Mouse (Mus musculus) forebrain, embryonic 11.5 days (tissue): Measurements from ENCODE around the gene Tbc1d1. TPM values are rescaled to one million over a fixed set of nuclear protein-coding genes. Genes with fewer than 3 reads are reported as not detected.

Source experiments
- ATAC-seq: fragments of 200-750 bp; cut with Nextera tagmentation; replicated peaks from 2 replicates; pipeline ENCODE4 v1.8.0; 2017; ENCODE audit warnings: moderate TSS enrichment; ENCODE audit not compliant: low FRiP score
- DNase-seq: peaks from one replicate; pipeline ENCODE4 v3.0.0-alpha.2; 2017; ENCODE audit warnings: low spot score
- H3K27ac ChIP-seq: fragments of 300-500 bp; sonication (generic); 2 replicates; pipeline ENCODE4 v1.5.1; 2014; ENCODE audit warnings: low read depth, low read length
- H3K27me3 ChIP-seq: fragments of 300-500 bp; sonication (generic); 2 replicates; pipeline ENCODE4 v1.6.1; 2014; ENCODE audit warnings: mild to moderate bottlenecking, low read length, mixed read lengths; ENCODE audit not compliant: control insufficient read depth, insufficient read depth
- H3K36me3 ChIP-seq: fragments of 300-500 bp; sonication (generic); 2 replicates; pipeline ENCODE4 v1.6.1; 2014; ENCODE audit warnings: mild to moderate bottlenecking, low read length, moderate library complexity, mixed read lengths; ENCODE audit not compliant: control insufficient read depth, insufficient read depth
- H3K4me1 ChIP-seq: fragments of 300-500 bp; sonication (generic); replicated peaks from 2 replicates; pipeline ENCODE4 v1.6.1; 2014; ENCODE audit warnings: low read length, mixed read lengths; ENCODE audit not compliant: control insufficient read depth, insufficient read depth
- H3K4me2 ChIP-seq: fragments of 300-500 bp; sonication (generic); 2 replicates; pipeline ENCODE4 v1.6.1; 2014; ENCODE audit warnings: low read depth, mild to moderate bottlenecking, low read length, moderate library complexity, mixed read lengths; ENCODE audit not compliant: severe bottlenecking
- H3K4me3 ChIP-seq: fragments of 300-500 bp; sonication (generic); 2 replicates; pipeline ENCODE4 v1.5.1; 2014; ENCODE audit warnings: low read depth, low read length
- H3K9ac ChIP-seq: fragments of 300-500 bp; sonication (generic); 2 replicates; pipeline ENCODE4 v1.6.1; 2014; ENCODE audit warnings: low read length
- H3K9me3 ChIP-seq: fragments of 300-500 bp; sonication (generic); 2 replicates; pipeline ENCODE4 v1.6.1; 2016; ENCODE audit warnings: low read length, mixed read lengths; ENCODE audit not compliant: control insufficient read depth
- WGBS: fragments of 180-500 bp; shearing (Covaris S2); extraction: QIAGEN DNeasy Blood & Tissue Kit; methylation state at CpG from one replicate; pipeline ENCODE4 v1.1.7; 2014; 5-methylcytosine and 5-hydroxymethylcytosine counted together
- polyA plus RNA-seq: library from polyadenylated mRNA; unstranded; fragments of >200 nt; fragmentation: Nextera tagmentation; extraction: Ambion mirVana; gene quantifications from 2 replicates; pipeline ENCODE4 v1.2.1, GENCODE M21; 2014

Gene Tbc1d1
- polyA plus RNA-seq, 1 experiment from 2014 or later = 27.9 TPM

DNA sequence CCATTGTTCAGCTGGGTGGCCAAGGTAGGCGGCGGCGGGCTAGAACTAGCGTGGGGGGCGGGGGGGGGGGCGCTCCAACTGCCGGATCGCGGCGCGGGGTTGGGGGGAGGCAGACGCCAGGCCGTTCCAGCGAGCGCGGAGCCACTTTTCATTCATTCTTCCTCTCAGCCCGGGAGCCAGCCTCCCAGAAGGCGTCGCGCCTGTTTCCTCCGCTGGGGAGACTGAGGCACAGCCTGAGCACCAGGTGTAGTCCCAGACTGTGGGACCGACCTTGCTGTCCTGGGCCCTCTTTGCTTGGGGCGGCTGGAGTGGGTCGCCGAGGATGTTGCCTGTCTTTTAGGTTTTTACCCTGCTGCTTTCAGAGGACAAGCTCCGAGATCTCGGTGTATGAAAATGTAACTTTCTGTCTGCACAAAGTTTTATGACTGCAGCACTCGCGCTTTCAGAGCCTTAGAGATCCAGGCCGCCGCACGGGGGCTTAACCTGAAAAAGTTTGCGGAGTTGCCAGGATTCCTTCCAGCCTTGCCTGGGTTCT lies 74.5 kb downstream of the Tbc1d1 start:
- peak overlapping the region; percentile 60 for H3K4me3 ChIP-seq
- H3K27ac ChIP-seq = no peak overlapping the region
- H3K9me3 ChIP-seq = no peaks in the 10 kb centered on the region
- ATAC-seq (peak; percentile 69), DNase-seq (no peak)
- H3K9ac ChIP-seq = peak overlapping the region; percentile 76
- no peaks in the 10 kb centered on the region for H3K27me3 ChIP-seq
- WGBS = 1% methylated on average over 27 of the region's 33 CpGs
- H3K36me3 ChIP-seq = no peaks in the 10 kb centered on the region
- H3K4me1 ChIP-seq = peaks cover 3% of the 10 kb centered on the region; the same call in 1 of the 2 replicates
- H3K4me2 ChIP-seq = peak overlapping the region; percentile 66

DNA sequence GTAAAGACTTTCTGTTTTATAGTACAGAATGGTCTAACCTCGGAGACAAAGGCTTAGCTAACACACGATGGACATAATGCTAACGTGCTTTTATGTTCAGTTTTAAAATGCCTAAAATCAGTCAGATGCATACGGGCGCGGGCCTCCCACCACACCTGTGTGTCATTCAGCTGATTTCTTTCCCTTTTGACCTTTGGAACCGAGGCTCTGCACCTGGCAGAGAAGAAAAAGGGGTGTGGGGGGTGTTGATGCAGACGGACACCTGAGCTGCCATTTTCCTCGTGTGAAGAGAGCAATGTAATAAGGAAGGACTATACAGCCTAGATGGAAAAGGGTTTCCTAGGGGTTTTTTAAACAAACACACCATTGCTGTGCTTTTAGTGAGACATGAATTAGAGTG lies 76.8 kb downstream of the Tbc1d1 start:
- Histone ChIP-seq H3K9ac (no peak overlapping the region), H3K36me3 (no peaks in the 10 kb centered on the region), H3K4me2 (no peak overlapping the region), H3K27me3 (no peaks in the 10 kb centered on the region), H3K4me3 (no peak overlapping the region), H3K4me1 (peaks cover 3% of the 10 kb centered on the region; the same call in 1 of the 2 replicates), H3K9me3 (no peaks in the 10 kb centered on the region), H3K27ac (no peak overlapping the region)
- ATAC-seq (no peak), DNase-seq (no peak)
- 88% methylated on average over 9 of the region's 9 CpGs for WGBS

DNA sequence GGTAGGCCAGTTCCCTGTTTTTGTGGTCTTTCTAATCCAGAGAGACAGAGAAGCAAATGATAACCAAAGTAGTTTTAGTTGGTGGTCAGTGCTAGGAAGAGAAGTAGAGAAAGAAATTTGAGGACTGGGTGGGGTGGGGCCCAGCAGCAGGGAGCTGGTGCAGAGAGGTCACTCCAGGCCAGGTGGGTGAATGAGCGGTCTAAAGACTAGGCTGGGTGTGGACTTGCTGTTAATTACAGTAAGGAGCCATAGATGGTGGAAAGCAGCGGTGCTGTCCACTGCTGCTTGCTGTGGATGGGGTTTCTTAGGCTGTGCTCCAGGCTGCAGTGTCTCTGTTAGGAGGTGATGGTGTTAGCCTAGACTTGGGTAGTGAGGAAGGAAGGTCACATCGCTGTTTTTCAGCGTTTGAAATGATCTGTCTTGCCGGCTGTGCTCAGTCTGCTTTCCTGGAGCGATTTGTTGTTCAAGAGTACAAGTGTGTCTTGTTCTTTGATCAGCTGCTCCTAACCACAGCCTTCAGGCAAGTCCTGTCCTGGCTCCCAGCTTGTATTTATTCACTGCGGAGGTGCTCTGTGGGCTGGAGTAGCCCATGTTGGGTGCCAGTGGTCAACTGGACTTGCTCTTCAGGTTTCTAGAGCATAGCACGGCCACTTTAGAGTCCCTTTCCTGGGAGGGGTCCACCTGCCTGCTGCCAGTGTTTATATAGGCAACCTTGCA lies 78.3 kb downstream of the Tbc1d1 start:
- Histone ChIP-seq H3K9me3 (no peaks in the 10 kb centered on the region), H3K4me1 (peaks cover 3% of the 10 kb centered on the region; the same call in 1 of the 2 replicates), H3K27ac (no peak overlapping the region), H3K4me2 (no peak overlapping the region), H3K9ac (no peak overlapping the region), H3K4me3 (no peak overlapping the region), H3K36me3 (no peaks in the 10 kb centered on the region), H3K27me3 (no peaks in the 10 kb centered on the region)
- ATAC-seq (no peak), DNase-seq (peak; percentile 46)
- whole genome bisulfite sequencing = 86% methylated on average over 8 of the region's 8 CpGs

DNA sequence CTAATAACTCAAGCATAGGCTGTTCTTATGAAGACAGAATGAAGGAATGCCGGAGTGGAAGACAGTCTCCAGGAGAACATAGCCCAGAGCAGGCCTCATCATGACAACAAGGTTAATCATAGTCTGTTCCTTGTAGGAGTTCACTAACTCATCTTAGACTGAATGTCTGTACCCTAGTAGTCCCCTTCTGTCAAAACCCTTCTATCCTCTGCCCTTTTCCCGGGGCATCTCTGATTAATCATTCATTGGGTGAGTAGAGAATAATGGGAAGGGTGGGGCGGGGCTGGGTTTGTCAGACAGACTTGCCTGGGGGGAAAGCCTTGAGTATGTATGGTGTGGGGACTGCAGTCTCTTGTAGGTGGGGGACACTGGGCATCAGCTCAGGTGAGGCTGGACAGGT lies 79.1 kb downstream of the Tbc1d1 start:
- H3K27me3 ChIP-seq = no peaks in the 10 kb centered on the region
- no peak for ATAC-seq
- no peaks in the 10 kb centered on the region for H3K4me1 ChIP-seq
- DNase-seq = no peak
- no peaks in the 10 kb centered on the region for H3K36me3 ChIP-seq
- H3K27ac ChIP-seq = no peak overlapping the region
- no peak overlapping the region for H3K9ac ChIP-seq
- WGBS = 75% methylated on average over 3 of the region's 3 CpGs
- no peak overlapping the region for H3K4me2 ChIP-seq
- H3K9me3 ChIP-seq = no peaks in the 10 kb centered on the region
- no peak overlapping the region for H3K4me3 ChIP-seq

DNA sequence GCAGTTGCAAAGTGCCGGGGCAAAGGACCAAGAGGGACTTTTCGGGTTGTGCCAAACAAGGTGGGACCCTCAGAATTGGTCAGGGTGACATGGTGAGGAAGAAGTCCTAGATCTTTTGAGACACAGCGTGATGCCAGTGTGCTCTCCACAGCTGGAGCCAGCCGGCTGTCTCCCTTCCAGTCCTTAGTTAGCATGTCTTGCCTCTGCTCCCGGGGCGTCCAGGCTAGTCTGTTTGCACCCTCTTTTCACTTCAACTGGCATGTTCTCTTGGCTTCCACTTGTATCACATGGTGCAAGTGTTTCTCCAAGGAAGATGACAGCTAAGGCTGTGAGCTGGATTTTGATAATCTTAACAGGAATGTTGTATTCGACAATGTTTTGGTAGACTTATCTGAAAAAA lies 80.5 kb downstream of the Tbc1d1 start:
- DNase-seq (peak; percentile 36), ATAC-seq (no peak)
- no peak overlapping the region for H3K4me3 ChIP-seq
- no peaks in the 10 kb centered on the region for H3K36me3 ChIP-seq
- H3K9ac ChIP-seq = no peak overlapping the region
- H3K9me3 ChIP-seq = no peaks in the 10 kb centered on the region
- no peaks in the 10 kb centered on the region for H3K27me3 ChIP-seq
- H3K4me1 ChIP-seq = no peaks in the 10 kb centered on the region
- WGBS = 69% methylated on average over 7 of the region's 7 CpGs
- H3K27ac ChIP-seq = no peak overlapping the region
- no peak overlapping the region for H3K4me2 ChIP-seq

DNA sequence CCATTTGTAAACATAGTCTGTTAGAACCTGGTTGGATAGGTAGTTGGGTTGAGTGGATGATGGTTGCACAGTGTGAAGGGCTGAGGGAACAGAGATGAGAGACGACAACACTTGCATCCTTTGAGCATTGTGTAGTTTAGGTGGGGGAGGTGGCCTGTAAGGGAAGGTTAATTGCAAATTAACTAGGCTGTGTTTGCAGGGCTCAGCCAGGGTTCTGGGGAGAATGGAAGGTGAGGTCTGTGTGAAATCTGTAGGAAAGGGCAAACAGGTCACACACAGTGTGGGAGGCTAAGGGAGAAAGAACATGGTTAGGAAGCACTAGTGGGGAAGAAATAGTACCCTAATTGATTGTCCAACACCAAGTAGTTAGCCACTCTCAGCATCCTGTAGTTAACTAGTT lies 81.2 kb downstream of the Tbc1d1 start:
- Histone ChIP-seq H3K4me2 (no peak overlapping the region), H3K4me1 (no peaks in the 10 kb centered on the region), H3K36me3 (no peaks in the 10 kb centered on the region), H3K27ac (no peak overlapping the region), H3K9ac (no peak overlapping the region), H3K9me3 (no peaks in the 10 kb centered on the region), H3K27me3 (no peaks in the 10 kb centered on the region), H3K4me3 (no peak overlapping the region)
- 17% methylated on average over 1 of the region's 1 CpGs for WGBS
- DNase-seq (peak; percentile 19), ATAC-seq (no peak)

DNA sequence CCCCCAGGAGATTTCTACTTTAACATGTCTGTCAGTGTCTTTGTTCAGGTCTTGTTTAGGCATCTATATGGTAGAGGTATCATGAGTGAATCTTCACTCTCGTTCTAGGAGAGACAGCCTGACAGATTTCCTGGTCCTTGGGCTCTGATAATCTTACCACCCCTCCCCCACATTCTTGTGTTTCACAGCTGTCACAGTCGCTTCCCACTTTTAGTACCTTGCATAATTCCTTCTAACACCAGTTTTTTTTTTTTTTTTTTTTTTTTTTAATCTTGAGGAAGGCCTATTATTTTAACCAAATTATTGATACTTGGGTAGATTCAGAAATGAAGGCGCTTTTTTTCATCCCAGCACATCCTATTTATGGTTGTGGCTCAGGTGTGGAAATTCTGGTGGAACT lies 81.6 kb downstream of the Tbc1d1 start:
- Histone ChIP-seq H3K27ac (no peak overlapping the region), H3K4me1 (0 out of 2 replicates have a peak, but pooled peaks cover under 1% of the 10 kb centered on the region), H3K4me3 (no peak overlapping the region), H3K36me3 (no peaks in the 10 kb centered on the region), H3K9me3 (no peaks in the 10 kb centered on the region), H3K9ac (no peak overlapping the region), H3K27me3 (no peaks in the 10 kb centered on the region), H3K4me2 (no peak overlapping the region)
- no peak for ATAC-seq
- 66% methylated on average over 3 of the region's 3 CpGs for WGBS
- no peak for DNase-seq

DNA sequence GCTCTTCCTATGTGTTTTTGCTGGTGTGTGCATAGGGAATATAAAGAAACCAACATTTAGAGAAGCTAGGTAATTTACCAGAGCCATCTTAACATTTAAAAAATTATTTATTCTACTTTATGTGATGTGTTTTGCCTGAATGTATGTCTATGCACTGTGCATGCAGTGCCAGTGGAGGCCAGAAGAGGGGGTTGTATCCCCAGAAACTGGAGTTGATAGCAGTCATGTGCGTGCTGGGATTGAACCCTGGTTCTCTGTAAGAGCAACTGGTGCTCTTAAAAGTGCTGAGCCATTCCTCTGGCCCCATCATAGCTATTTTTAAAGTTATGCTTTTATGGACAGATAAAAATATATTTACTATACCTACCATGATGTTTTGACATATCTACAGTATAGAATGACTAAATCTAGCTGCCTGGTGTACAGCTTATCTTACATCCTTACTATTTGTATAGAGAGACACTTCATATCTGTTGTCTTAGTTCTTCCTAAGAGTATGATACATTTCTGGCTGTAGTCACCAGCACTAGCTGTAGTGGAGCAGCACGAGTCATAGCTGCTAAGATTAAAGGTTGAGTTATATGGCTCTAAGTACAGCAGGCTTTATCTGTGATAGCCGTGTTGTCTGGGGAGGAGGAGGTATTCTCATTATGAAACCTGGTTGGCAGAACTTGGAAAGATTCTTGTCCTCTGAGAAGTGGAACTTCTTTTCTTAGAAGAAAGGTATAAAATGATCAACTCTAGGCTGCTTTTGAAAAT lies 83.0 kb downstream of the Tbc1d1 start:
- H3K27me3 ChIP-seq = no peaks in the 10 kb centered on the region
- peak; percentile 36 for DNase-seq
- ATAC-seq = no peak
- H3K27ac ChIP-seq = no peak overlapping the region
- no peaks in the 10 kb centered on the region for H3K36me3 ChIP-seq
- no peaks in the 10 kb centered on the region for H3K9me3 ChIP-seq
- no peak overlapping the region for H3K4me2 ChIP-seq
- H3K4me1 ChIP-seq = peaks cover 4% of the 10 kb centered on the region; the same call in 1 of the 2 replicates
- WGBS = 91% methylated on average over 3 of the region's 3 CpGs
- H3K4me3 ChIP-seq = no peak overlapping the region
- H3K9ac ChIP-seq = no peak overlapping the region
